Mouse (Mus musculus) liver, adult 2 months (tissue): Measurements from ENCODE around the gene Igdcc4.

Source experiments
- CTCF ChIP-seq: fragments of 200-500 bp; IDR thresholded peaks from 2 replicates; pipeline ENCODE4 v1.5.1; 2011; ENCODE audit warnings: low read depth, low read length, control low read depth
- POLR2A ChIP-seq: fragments of 200-500 bp; IDR thresholded peaks from 2 replicates; pipeline ENCODE4 v1.6.1; 2011; ENCODE audit warnings: low read length, control low read depth; ENCODE audit not compliant: insufficient read depth; ENCODE audit errors: extremely low read depth

GRCm38 (mm10) chr9:65157631-65158030 lies 56.3 kb downstream of the Igdcc4 start:
- TF ChIP-seq CTCF, result no peak
- no peak for TF ChIP-seq POLR2A
